Mouse (Mus musculus) olfactory bulb, adult 2 months (tissue): Measurements from ENCODE around the gene Mrpl21. TPM values are rescaled to one million over a fixed set of nuclear protein-coding genes. Genes with fewer than 3 reads are reported as not detected.

Source experiments
- H3K27ac ChIP-seq: fragments of 200-500 bp; 2 replicates; pipeline ENCODE4 v1.5.1; 2012; ENCODE audit warnings: low read depth, low read length; ENCODE audit not compliant: insufficient read depth
- H3K4me1 ChIP-seq: fragments of 200-500 bp; 2 replicates; pipeline ENCODE4 v1.6.1; 2012; ENCODE audit warnings: low read length; ENCODE audit not compliant: control insufficient read depth, insufficient read depth
- H3K4me3 ChIP-seq: fragments of 200-500 bp; 2 replicates; pipeline ENCODE4 v1.5.1; 2012; ENCODE audit warnings: mild to moderate bottlenecking, low read depth, low read length, moderate library complexity; ENCODE audit not compliant: insufficient read depth
- CTCF ChIP-seq: fragments of 200-500 bp; IDR thresholded peaks from 2 replicates; pipeline ENCODE4 v1.5.1; 2012; ENCODE audit warnings: low read depth, mild to moderate bottlenecking, low read length, moderate library complexity; ENCODE audit not compliant: insufficient read depth
- POLR2A ChIP-seq: fragments of 200-500 bp; IDR thresholded peaks from 2 replicates; pipeline ENCODE4 v1.6.1; 2012; ENCODE audit warnings: mild to moderate bottlenecking, low read depth, low read length, moderate library complexity; ENCODE audit not compliant: insufficient read depth
- WGBS: fragments of 180-500 bp; shearing (Covaris S2); methylation state at CpG from one replicate; pipeline ENCODE4 v1.1.7; 2018; 5-methylcytosine and 5-hydroxymethylcytosine counted together
- polyA plus RNA-seq: library from polyadenylated mRNA; stranded (reverse); fragments of >200 nt; gene quantifications from 2 replicates; pipeline ENCODE4 v1.2.4, GENCODE M21; 2012; ENCODE audit warnings: low replicate concordance; ENCODE audit not compliant: missing spikeins, insufficient read depth, insufficient read length

Mrpl21 gene
- polyA plus RNA-seq, 1 experiment: not detected

DNA sequence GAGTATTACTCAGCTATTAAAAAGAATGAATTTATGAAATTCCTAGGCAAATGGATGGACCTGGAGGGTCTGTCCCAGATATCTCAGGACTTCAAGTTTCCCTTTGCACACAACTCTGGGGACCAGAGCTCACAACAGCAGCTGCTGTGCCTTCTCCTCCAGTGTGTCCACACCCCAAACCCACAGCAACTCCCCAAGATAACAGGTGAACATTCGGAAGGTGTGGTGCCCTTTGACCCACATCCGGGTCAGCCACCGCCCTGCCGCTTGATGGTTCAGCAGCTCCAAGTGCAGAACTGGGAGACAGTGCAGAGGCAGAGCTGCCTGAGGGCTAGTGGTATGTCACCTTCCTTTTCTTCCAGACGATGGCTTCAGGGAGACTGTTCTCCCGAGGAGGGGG is 12.5 kb downstream of the Mrpl21 start:
- H3K4me3 ChIP-seq: no peak overlapping the region
- no peak for TF ChIP-seq CTCF
- no peak for TF ChIP-seq POLR2A
- no peak overlapping the region for H3K27ac ChIP-seq
- 88% methylated on average over 6 of the region's 6 CpGs for WGBS
- no peaks in the 10 kb centered on the region for H3K4me1 ChIP-seq

DNA sequence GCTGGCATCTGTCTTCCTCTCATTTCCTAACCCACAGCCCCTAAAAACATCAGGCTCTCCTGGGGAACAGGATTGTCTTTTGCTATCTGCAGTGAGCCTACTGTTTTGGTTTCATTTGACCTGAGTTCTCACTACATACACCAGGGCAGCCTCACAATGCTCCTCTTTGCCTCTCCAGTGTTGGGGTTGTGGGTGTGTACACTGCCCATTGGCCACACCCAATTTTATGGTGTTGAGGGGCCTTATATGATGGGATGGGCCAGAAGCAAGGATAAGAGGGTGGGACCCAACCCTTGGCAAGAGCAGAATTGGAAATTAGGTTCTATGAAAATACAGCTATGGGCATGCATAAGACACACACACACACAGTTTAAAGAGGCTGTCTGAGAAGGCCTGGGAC is 14.3 kb downstream of the Mrpl21 start:
- Histone ChIP-seq H3K4me1 (no peaks in the 10 kb centered on the region), H3K4me3 (no peak overlapping the region), H3K27ac (no peak overlapping the region)
- no peak for TF ChIP-seq CTCF
- TF ChIP-seq POLR2A: no peak

DNA sequence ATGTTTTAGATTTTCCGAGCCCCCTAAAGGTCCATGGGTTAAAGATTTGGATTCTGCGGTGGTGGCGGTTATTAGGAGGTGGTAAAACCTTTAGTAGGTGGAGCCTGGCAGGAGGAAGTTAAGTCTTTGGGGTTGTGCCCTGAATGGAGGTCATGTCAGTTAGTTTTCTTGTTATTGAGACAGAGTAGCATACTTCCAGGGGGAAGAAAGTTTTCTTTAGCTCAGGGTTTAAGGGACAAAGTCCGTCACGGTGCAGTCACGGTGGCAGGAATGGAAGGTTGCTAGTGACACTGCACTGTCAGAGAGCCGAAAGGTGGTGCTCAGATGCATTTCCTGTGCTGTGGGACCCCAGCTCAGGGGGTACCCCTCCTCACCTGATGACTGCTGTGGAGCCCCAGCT is 15.1 kb downstream of the Mrpl21 start:
- WGBS: 90% methylated on average over 7 of the region's 7 CpGs
- Histone ChIP-seq H3K27ac (no peak overlapping the region), H3K4me1 (no peaks in the 10 kb centered on the region), H3K4me3 (no peak overlapping the region)
- TF ChIP-seq CTCF: no peak
- no peak for TF ChIP-seq POLR2A

DNA sequence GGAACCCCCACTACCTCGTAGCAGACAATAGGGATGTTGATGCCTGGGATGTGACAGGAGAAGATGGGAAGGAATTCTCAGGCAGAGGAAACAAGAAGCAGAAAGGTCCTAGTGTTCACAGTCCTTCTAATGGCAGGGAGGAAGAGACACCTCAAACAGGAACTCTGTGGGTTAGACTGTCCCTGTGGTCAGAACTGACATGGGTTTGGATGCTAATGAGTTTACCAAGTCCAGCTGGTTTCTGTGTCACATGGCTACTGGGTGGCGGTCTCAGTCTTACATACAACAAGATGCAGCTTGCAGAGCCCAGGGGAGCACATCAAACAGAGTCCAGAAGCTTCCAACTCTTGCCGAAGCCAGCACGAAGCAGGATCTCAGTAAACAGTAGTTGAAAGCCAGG is 21.3 kb downstream of the Mrpl21 start:
- no peak overlapping the region for H3K4me3 ChIP-seq
- 70% methylated on average over 4 of the region's 4 CpGs for WGBS
- no peak for TF ChIP-seq POLR2A
- no peak for TF ChIP-seq CTCF
- no peaks in the 10 kb centered on the region for H3K4me1 ChIP-seq
- H3K27ac ChIP-seq: no peak overlapping the region

DNA sequence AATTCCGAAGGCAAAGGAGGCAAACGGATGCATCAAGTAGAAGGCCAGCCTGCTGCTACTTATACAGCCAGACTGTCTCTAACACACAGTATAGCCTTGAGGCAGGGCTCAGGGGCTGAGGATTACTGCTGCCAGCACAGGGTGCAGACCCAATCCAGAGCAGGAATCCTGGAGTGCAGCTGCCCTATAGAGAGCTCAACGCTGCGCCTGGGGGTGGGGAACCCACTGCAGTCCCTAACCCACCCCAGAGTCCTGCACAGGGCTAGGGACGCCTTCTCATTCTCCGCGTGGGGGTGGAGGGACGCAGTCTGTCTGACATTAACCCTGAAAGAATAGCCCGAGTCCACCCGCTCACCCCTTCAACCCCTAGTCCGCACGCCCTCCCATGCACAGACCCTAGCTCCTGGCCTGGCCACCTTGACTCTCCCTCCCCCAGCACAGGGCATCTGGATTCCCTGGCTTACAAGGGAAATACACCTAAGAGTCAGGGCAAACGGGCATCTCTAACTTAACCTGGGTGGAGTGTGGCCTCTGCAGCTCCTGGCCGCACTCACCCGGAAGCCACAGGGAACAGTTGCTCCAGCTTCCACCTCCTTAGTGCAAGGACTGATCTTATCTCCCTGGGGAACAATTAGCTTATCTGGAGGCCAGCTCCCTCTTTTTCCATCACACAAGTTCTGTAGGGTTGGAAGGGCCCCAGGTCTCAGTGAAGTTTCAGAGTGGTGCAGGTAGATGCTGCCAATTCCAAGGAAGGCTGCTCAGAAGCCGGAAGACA is 24.7 kb downstream of the Mrpl21 start:
- H3K4me3 ChIP-seq: no peak overlapping the region
- TF ChIP-seq CTCF (no peak), POLR2A (no peak)
- H3K4me1 ChIP-seq: no peaks in the 10 kb centered on the region
- WGBS: 59% methylated on average over 16 of the region's 16 CpGs
- no peak overlapping the region for H3K27ac ChIP-seq

DNA sequence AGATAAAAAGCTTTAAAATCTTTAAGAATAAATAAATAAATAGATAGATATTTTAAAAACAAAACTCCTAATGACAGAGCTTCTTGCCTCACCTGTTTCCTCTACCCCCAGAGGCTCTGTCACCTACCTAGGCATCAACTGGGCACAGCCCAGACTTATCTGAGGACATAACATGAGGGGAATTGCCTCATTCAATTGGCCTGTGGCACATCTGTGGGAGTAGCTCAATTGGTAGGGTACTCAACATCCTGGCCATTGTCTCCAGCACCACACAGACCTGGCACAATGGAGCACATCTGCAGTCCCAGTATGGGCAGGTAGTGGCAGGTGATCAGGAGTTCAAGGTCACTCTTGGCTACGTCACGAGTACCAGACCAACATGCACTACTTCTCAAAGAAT is 36.6 kb downstream of the Mrpl21 start:
- 92% methylated on average over 2 of the region's 2 CpGs for WGBS

DNA sequence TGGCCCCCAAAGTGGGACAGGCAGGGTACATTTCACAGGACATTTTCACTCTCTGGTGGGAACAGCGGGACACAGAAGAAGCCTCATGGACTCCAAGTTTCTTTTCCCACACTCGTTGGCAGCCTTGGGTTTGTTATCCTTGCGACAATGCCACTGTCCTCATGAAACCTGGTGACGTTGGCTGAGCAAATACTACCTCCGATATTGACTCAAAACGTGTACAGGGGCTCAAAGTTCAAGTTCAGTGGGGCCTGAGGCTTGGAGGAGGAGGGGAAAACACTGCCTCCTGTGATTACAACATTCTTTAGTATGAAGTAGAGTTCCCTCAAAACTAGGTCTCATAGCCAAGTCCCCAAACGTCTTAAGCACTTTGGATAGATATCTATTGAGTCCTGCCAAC is 37.4 kb downstream of the Mrpl21 start:
- no peak for TF ChIP-seq POLR2A
- no peak for TF ChIP-seq CTCF
- peaks cover 27% of the 10 kb centered on the region for H3K4me1 ChIP-seq
- H3K27ac ChIP-seq: no peak overlapping the region
- H3K4me3 ChIP-seq: no peak overlapping the region
- WGBS: 78% methylated on average over 7 of the region's 7 CpGs

More for the DNA sequence above, 36.6 kb downstream of the Mrpl21 start:
- H3K4me3 ChIP-seq: no peak overlapping the region
- H3K4me1 ChIP-seq: peaks cover 20% of the 10 kb centered on the region
- no peak for TF ChIP-seq POLR2A
- H3K27ac ChIP-seq: no peak overlapping the region

DNA sequence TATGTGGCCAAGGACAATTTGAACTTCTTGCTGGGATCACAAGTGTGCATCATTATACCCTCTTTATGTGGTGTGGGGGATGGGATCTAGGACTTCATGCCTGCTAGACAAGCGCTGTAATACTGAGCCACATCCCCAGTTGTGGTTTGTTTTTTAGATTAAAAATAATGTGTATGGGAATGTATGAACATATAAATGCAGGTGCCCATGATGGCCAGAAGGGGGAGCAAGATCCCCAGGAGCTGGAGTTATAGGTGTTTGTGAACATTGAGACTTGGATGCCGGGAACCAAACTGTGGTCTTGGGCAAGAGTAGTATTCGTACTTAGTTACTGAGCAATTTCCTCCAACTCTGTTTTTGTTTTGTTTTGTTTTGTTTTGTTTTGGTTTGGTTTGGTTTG is 38.1 kb downstream of the Mrpl21 start:
- Histone ChIP-seq H3K27ac (no peak overlapping the region), H3K4me3 (no peak overlapping the region), H3K4me1 (peaks cover 31% of the 10 kb centered on the region)
- 85% methylated on average over 3 of the region's 3 CpGs for WGBS
- TF ChIP-seq CTCF: no peak
- TF ChIP-seq POLR2A: no peak

DNA sequence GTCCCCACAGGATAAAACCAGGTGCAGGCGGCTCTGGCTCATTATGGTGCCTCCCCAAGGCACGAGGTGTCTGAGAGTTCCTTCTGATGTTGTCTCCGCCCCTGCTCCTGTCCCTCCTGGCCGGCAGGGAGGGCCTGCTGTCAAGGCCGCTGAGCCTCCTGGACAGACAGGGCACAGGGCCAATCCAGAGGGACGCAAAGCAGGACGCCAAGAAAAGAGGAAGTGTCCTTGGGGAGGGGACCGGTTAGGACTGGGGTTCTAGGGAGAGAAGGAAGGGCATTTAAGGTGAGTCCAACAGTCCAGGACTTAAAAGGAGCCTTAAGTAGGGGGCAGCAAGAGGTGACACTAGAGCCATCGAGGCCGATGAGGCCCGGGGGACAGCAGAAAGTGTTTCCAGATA is 38.9 kb downstream of the Mrpl21 start:
- H3K27ac ChIP-seq: no peak overlapping the region
- TF ChIP-seq POLR2A (no peak), CTCF (no peak)
- 23% methylated on average over 11 of the region's 11 CpGs for WGBS
- H3K4me3 ChIP-seq: no peak overlapping the region
- H3K4me1 ChIP-seq: peaks cover 31% of the 10 kb centered on the region

DNA sequence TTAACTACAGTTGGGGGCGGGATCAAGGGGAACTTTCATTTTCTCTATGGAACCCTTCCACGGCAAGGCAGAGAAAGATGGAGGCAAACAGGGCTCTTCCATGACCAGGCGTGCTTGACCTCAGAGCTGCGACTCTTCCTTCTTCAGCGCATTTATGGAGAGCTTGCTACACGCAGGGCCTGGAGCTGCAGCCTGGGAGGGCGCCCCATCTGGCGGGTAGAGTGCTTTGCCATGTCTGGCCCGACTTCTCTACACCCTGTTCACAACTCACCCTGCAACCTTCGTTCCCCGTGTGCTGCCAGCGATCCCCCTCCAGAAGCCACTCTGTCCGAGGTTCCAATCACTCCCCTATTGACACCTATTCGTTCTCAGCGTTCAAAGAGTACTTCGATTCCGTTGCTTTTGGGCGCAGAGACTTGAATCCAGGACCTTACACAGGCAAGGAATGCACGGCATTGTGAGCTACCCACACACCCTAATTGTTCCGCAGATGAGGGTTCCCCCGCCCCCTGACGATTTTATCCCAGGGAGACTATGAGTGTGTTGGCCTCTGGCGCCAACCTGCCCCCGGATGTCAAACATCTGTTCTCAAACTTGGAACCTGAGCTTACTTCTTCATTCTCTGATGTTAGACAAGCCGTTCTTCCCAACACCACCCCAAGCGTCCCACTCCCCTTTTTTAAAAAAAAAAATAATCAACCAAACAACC is 39.7 kb downstream of the Mrpl21 start, which contains the start of gene Cpt1a:
Cpt1a (plus strand) TSS at position 74 of the 709 bp plus-strand sequence.
- H3K27ac ChIP-seq: no peak within 1 kb of the TSS
- TF ChIP-seq CTCF (0 out of 2 replicates have a peak, but pooled peaks have one; percentile 16), POLR2A (no peak)
- H3K4me3 ChIP-seq: peak within 1 kb of the TSS; percentile 55
- 6% methylated on average over 26 of the region's 26 CpGs for WGBS
- H3K4me1 ChIP-seq: peaks cover 31% of the 10 kb centered on the region
